Mouse (Mus musculus): ENCODE data around the gene Vmn1r84.

Vmn1r84 gene

DNA sequence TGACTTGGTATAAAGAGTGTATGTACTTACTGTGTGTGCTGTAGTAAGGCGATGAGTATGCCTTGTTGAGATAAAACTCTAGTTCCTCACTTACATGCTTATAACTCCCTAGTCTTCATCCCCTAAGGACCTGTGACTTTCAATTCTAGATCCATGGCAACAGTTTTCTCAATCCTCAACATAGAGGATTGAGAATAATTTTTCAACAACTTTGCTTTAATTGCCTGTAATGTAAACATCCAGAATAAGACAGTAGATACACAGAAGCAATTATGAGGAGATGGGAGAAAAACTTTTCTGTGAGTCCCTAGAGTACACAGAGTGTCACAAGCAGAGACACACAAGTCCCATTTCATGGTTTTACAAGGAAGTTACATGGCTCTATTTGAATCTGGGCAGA, at the start of gene Vmn1r84:
TSS of gene Vmn1r84 (minus strand) at position 101 of the 400 bp plus-strand sequence.
- in situ Hi-C loops (cut with MboI, MseI), result no loop called here

GRCm38 (mm10) chr7:12329381-12329780, 39.7 kb downstream of the Vmn1r84 start, which contains the start of gene Vmn1r83:
Vmn1r83 (minus strand) TSS chr7:12329481.
- in situ Hi-C loops (cut with MboI, MseI), result no loop called here

Data from T-helper 17 cell (primary cell).